Mouse (Mus musculus) spleen, adult 2 months (tissue): ENCODE data around the gene Dlgap4.

Experiments used
- CTCF ChIP-seq: fragments of 200-500 bp; IDR thresholded peaks from 2 replicates; pipeline ENCODE4 v1.5.1; 2011; ENCODE audit warnings: mild to moderate bottlenecking, inconsistent platforms; ENCODE audit not compliant: insufficient read depth, insufficient read length, insufficient replicate concordance; ENCODE audit errors: extremely low read depth
- POLR2A ChIP-seq: fragments of 200-500 bp; IDR thresholded peaks from 2 replicates; pipeline ENCODE4 v1.6.1; 2011; ENCODE audit warnings: low read depth, low read length, inconsistent platforms

- no peak for TF ChIP-seq CTCF
- TF ChIP-seq POLR2A, result no peak
Observed at GRCm38 (mm10) chr2:156723899-156724523, 110.5 kb downstream of the Dlgap4 start.
